Mouse (Mus musculus): Measurements from ENCODE around the gene Cnot3. TPM values are rescaled to one million over a fixed set of nuclear protein-coding genes. Genes with fewer than 3 reads are reported as not detected.
"Not testable (repeated sequence)": the region's sequence is repeated elsewhere in the genome, so short reads cannot be mapped to it uniquely, and the experiment has no call there.

The Cnot3 gene
- 63.0 and 68.0 TPM in 2 replicates for polyA plus RNA-seq (2012; rRNA removed)

- WGBS, result under 1% methylated on average over 56 of the region's 58 CpGs
- peak; percentile 98 for DNase-seq (ENCODE audit: low read depth, low spot score)
Measured at GRCm38 (mm10) chr7:3644672-3645487, at the start of gene Cnot3. Gene Cnot3 (plus strand): TSS chr7:3645268.

GRCm38 (mm10) chr7:3597755-3598154, 47.3 kb upstream of the Cnot3 start:
- not testable (repeated sequence) for DNase-seq (ENCODE audit: low read depth, low spot score)
- WGBS, result 48% methylated on average over 1 of the region's 1 CpGs

GRCm38 (mm10) chr7:3601119-3601518, 43.9 kb upstream of the Cnot3 start:
- peak; percentile 48 for DNase-seq (ENCODE audit: low read depth, low spot score)
- WGBS, result 2% methylated on average over 4 of the region's 4 CpGs

GRCm38 (mm10) chr7:3606798-3607197, 38.3 kb upstream of the Cnot3 start:
- 12% methylated on average over 2 of the region's 2 CpGs for WGBS
- no peak for DNase-seq (ENCODE audit: low read depth, low spot score)

- WGBS, result 72% methylated on average over 6 of the region's 6 CpGs
- no peak for DNase-seq (ENCODE audit: low read depth, low spot score)
Measured at GRCm38 (mm10) chr7:3607391-3607790, 37.7 kb upstream of the Cnot3 start.

- DNase-seq (ENCODE audit: low read depth, low spot score), result no peak
- 93% methylated on average over 3 of the region's 3 CpGs for WGBS
Measured at GRCm38 (mm10) chr7:3608668-3609067, 36.4 kb upstream of the Cnot3 start.

GRCm38 (mm10) chr7:3609082-3609481, 36.0 kb upstream of the Cnot3 start:
- WGBS, result 20% methylated on average over 3 of the region's 3 CpGs
- DNase-seq (ENCODE audit: low read depth, low spot score), result no peak

GRCm38 (mm10) chr7:3610437-3610836, 34.6 kb upstream of the Cnot3 start:
- WGBS, result 81% methylated on average over 3 of the region's 3 CpGs
- DNase-seq (ENCODE audit: low read depth, low spot score), result no peak

GRCm38 (mm10) chr7:3611006-3611405, 34.1 kb upstream of the Cnot3 start:
- DNase-seq (ENCODE audit: low read depth, low spot score), result no peak

GRCm38 (mm10) chr7:3614021-3614420, 31.0 kb upstream of the Cnot3 start:
- DNase-seq (ENCODE audit: low read depth, low spot score), result no peak
- 80% methylated on average over 3 of the region's 3 CpGs for WGBS

More at GRCm38 (mm10) chr7:3611006-3611405, 34.1 kb upstream of the Cnot3 start:
- WGBS, result 55% methylated on average over 13 of the region's 13 CpGs

GRCm38 (mm10) chr7:3616057-3616388, 29.0 kb upstream of the Cnot3 start, which contains the start of gene Oscar:
Gene Oscar (minus strand): TSS chr7:3616157.
- WGBS, result 84% methylated on average over 4 of the region's 4 CpGs
- no peak for DNase-seq (ENCODE audit: low read depth, low spot score)

- no peak for DNase-seq (ENCODE audit: low read depth, low spot score)
- 37% methylated on average over 6 of the region's 6 CpGs for WGBS
Measured at GRCm38 (mm10) chr7:3616389-3617241, 28.5 kb upstream of the Cnot3 start.

- peak; percentile 85 for DNase-seq (ENCODE audit: low read depth, low spot score)
- 1% methylated on average over 32 of the region's 32 CpGs for WGBS
Measured at GRCm38 (mm10) chr7:3617242-3617995, 27.6 kb upstream of the Cnot3 start, which contains the start of gene Ndufa3. Gene Ndufa3 (plus strand): TSS chr7:3617373.

- DNase-seq (ENCODE audit: low read depth, low spot score), result no peak
Measured at GRCm38 (mm10) chr7:3629030-3629429, 16.0 kb upstream of the Cnot3 start.

GRCm38 (mm10) chr7:3629543-3630477, 15.3 kb upstream of the Cnot3 start, which contains the start of the genes Tfpt and Prpf31:
Gene Tfpt (minus strand): TSS chr7:3629929.
Gene Prpf31 (plus strand): TSS chr7:3629985.
- under 1% methylated on average over 47 of the region's 47 CpGs for WGBS
- DNase-seq (ENCODE audit: low read depth, low spot score), result peak; percentile 94

More at GRCm38 (mm10) chr7:3629030-3629429, 16.0 kb upstream of the Cnot3 start:
- 29% methylated on average over 4 of the region's 4 CpGs for WGBS

- WGBS, result 40% methylated on average over 3 of the region's 3 CpGs
- no peak for DNase-seq (ENCODE audit: low read depth, low spot score)
Measured at GRCm38 (mm10) chr7:3630478-3630815, 14.6 kb upstream of the Cnot3 start.

- 55% methylated on average over 5 of the region's 5 CpGs for WGBS
Measured at GRCm38 (mm10) chr7:3643412-3643811, 1.7 kb upstream of the Cnot3 start.

GRCm38 (mm10) chr7:3643843-3644242, 1.2 kb upstream of the Cnot3 start:
- no peak for DNase-seq (ENCODE audit: low read depth, low spot score)
- 14% methylated on average over 9 of the region's 9 CpGs for WGBS

More at GRCm38 (mm10) chr7:3643412-3643811, 1.7 kb upstream of the Cnot3 start:
- DNase-seq (ENCODE audit: low read depth, low spot score), result no peak

GRCm38 (mm10) chr7:3644348-3644671, 758 bp upstream of the Cnot3 start:
- no peak for DNase-seq (ENCODE audit: low read depth, low spot score)
- WGBS, result 1% methylated on average over 11 of the region's 11 CpGs

Data from large intestine, adult 2 months (tissue).